Mouse (Mus musculus) spleen, postnatal 0 days (tissue): ENCODE data around the gene Scn11a. TPM values are rescaled to one million over a fixed set of nuclear protein-coding genes. Genes with fewer than 3 reads are reported as not detected.

Experiments used
- polyA plus RNA-seq: library from polyadenylated mRNA; unstranded; fragments of >200 nt; fragmentation: Nextera tagmentation; extraction: Ambion mirVana; gene quantifications from 2 replicates; pipeline ENCODE4 v1.2.1, GENCODE M21; 2015

The Scn11a gene
- 0.02 and 0.04 TPM in 2 replicates for polyA plus RNA-seq

GRCm38 (mm10) chr9:119825297-119825696, at the start of gene Scn11a:
Gene Scn11a, minus strand, starts transcription at chr9:119825456.

DNA sequence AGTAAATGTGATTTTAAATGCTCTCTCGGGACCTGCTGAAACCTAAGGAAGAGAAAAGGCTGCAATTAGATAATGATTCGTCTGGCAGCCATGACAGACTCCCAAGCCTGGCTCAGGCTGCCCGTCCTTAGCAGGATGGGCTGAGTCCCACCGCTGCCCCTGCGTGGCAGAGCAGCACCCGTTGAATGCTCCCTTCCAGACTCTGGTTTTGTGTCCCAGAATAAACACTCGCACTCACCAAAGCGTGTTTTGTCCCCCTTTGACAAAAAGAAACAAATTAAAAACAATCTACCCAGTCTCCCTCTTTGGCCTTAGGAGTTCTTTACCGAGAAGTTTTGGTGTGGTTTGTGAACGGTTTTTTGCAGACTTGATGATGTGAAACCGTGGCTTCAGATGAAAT, 106.0 kb downstream of the Scn11a start, which contains the start of gene Scn10a:
TSS of gene Scn10a (minus strand) at position 101 of the 400 bp plus-strand sequence.

Other genes with a start within 250 kb of the Scn11a start
- 0.06 and 0.08 TPM in 2 replicates for gene Scn5a, start 246.4 kb downstream of the Scn11a start, polyA plus RNA-seq
- 0.04 TPM in 1 of 2 replicates, not detected in the other for gene Scn10a, start 106.1 kb downstream of the Scn11a start, polyA plus RNA-seq
- gene Wdr48, start 69.4 kb upstream of the Scn11a start, polyA plus RNA-seq = 19.0 and 22.3 TPM in 2 replicates
- gene Gorasp1, start 112.1 kb upstream of the Scn11a start, polyA plus RNA-seq = 8.3 and 10.4 TPM in 2 replicates
- gene Ttc21a, start 112.2 kb upstream of the Scn11a start, polyA plus RNA-seq = 0.12 and 0.29 TPM in 2 replicates
- 2.4 and 4.1 TPM in 2 replicates for gene Csrnp1, start 159.2 kb upstream of the Scn11a start, polyA plus RNA-seq
- 0.05 TPM in 1 of 2 replicates, not detected in the other for gene Xirp1, start 198.1 kb upstream of the Scn11a start, polyA plus RNA-seq
- gene Cx3cr1, start 244.4 kb upstream of the Scn11a start, polyA plus RNA-seq = 4.4 and 8.5 TPM in 2 replicates